ENCODE assay signal across 21 mouse cellular contexts in genomic region chr1:159419301-159419965, GRCm38 (mm10).
"Had no signal": no experiment of that assay in that cellular context is flagged by ENCODE, and none has a peak within 500 bp of the region (broad histone marks: within the 10 kb centered on the region; RNA-seq: fewer than 3 reads in every experiment).

No protein-coding gene starts in this region.

- H3K27me3 ChIP-seq: limb, embryonic 13.5 days; liver, embryonic 12.5 days; liver, embryonic 15.5 days; lung, embryonic 15.5 days; megakaryocyte, embryonic 14.5 days; midbrain, embryonic 12.5 days; midbrain, embryonic 15.5 days; neural tube, embryonic 13.5 days had no signal

- H3K9ac ChIP-seq: limb, embryonic 13.5 days; liver, embryonic 12.5 days; liver, embryonic 15.5 days; lung, embryonic 15.5 days; midbrain, embryonic 12.5 days; midbrain, embryonic 15.5 days; neural tube, embryonic 13.5 days had no signal

- H3K27ac ChIP-seq: layer of hippocampus, adult 2 months; limb, embryonic 10.5 days; limb, embryonic 13.5 days; liver, embryonic 12.5 days; liver, embryonic 15.5 days; lung, embryonic 15.5 days; midbrain, embryonic 12.5 days; midbrain, embryonic 15.5 days; neural tube, embryonic 13.5 days had no signal

- H3K36me3 ChIP-seq: limb, embryonic 10.5 days; limb, embryonic 13.5 days; liver, embryonic 12.5 days; liver, embryonic 15.5 days; lung, embryonic 15.5 days; midbrain, embryonic 12.5 days; midbrain, embryonic 15.5 days; neural tube, embryonic 13.5 days had no signal

- H3K4me2 ChIP-seq: limb, embryonic 13.5 days; liver, embryonic 12.5 days; liver, embryonic 15.5 days; lung, embryonic 15.5 days; midbrain, embryonic 12.5 days; midbrain, embryonic 15.5 days; neural tube, embryonic 13.5 days had no signal

- DNase-seq: kidney, adult 18-20 months; kidney, adult 9 months; kidney, postnatal 14 days; kidney, postnatal 4 days; layer of hippocampus, adult 9-11 months; liver; lung, adult 18-20 months; lung, postnatal 10 days; lung, postnatal 36 days; thymus, adult 18-20 months; thymus, postnatal 36 days had no signal

- H3K9me3 ChIP-seq: limb, embryonic 10.5 days; limb, embryonic 13.5 days; liver, embryonic 12.5 days; liver, embryonic 15.5 days; lung, embryonic 15.5 days; midbrain, embryonic 12.5 days; midbrain, embryonic 15.5 days; neural tube, embryonic 13.5 days had no signal

- ATAC-seq: liver, embryonic 12.5 days had no signal

- H3K4me1 ChIP-seq: liver, embryonic 12.5 days; liver, embryonic 15.5 days; lung, embryonic 15.5 days; megakaryocyte, embryonic 14.5 days had no signal

- H3K4me3 ChIP-seq: layer of hippocampus, adult 2 months; limb, embryonic 10.5 days; limb, embryonic 13.5 days; liver, embryonic 12.5 days; liver, embryonic 15.5 days; lung, embryonic 15.5 days; megakaryocyte, embryonic 14.5 days; midbrain, embryonic 12.5 days; midbrain, embryonic 15.5 days; neural tube, embryonic 13.5 days had no signal
